Mouse (Mus musculus) c-Kit-negative CD71-positive TER-119-positive erythroid progenitor cells, embryonic 14.5 days (primary cell): ENCODE data around the gene Unc5cl.
A peak's percentile ranks its signal among the peaks of the same experiment; 100 is the strongest.

Experiments used
- DNase-seq: peaks from one replicate; pipeline ENCODE4 v3.0.0-alpha.2; 2013; ENCODE audit warnings: low read depth, low spot score

The Unc5cl gene

DNA sequence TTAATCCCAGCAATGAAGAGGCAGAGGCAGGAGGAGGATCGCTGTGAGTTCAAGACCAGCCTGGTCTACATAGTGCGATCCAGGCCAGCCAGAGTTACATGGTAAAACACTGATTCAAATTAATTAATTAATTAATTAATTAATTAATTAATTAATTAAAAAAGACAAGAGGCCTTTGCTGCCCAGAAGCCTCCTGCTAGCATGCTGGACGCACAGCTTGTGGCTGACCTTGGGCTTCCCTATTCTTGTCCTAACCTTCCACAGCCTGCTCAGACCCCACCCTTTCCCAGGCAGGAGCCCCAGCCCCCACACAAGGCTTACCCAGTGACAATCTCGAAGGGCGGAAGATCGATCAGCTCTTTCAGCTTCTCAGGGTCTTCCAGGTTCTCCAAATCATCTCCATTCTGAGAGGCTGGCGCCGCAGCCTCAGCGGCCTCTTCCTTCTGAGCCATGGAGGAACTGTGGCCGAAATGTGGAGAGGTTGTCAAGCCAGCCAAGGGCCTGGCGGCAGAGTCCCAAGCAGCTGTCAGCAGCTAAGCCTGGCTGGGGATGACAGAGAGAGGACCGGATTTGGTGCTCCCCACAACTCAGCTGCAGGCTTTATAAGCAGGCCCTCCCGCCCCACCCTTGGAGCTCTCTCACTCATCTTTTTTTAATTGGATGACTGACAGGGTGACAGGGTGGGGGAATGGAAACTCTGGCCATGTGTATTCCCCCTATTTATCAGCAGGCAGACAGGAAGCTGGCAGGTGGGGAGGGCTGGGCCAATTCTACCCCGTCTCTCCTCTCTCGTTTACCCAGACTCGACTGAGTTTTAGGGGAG is 22.3 kb upstream of the Unc5cl start, which contains the start of gene Apobec2:
Apobec2 (minus strand) TSS at position 773 of the 823 bp plus-strand sequence.
- no peak for DNase-seq

DNA sequence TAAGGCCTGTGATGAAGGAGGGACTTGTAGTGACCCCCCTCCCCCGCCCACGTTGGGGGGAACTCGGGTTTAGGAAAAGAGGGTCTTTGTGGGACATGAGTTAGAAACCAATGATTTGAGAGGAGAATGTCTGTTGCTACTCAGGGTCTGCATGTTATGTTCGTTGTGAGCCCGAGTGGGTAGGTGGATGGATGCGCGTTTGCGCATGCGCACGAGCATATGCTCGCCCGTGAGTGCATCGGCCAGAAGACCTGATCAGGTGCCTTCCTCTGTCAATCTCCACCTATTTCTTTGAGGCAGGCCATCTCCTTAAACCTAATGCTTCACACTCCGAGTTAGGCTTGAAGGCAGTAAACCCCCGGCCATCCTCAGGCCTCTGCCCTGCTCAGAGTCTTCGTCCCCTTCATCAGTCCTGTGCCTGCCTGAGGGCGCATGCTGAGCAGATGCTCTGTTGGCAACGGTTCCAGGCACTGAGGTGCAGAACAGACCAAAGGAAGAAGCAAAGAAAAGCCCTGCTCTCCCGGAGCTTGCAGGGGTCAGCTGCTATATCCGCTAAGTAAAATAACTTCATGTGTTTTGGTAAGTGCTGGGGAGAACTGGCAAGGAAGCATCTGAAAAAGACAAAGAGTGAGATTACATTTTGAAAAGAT is 21.6 kb upstream of the Unc5cl start:
- no peak for DNase-seq

- no peak for DNase-seq
These were observed 20.9 kb upstream of the Unc5cl start for GRCm38 (mm10) chr17:48433689-48434330.

DNA sequence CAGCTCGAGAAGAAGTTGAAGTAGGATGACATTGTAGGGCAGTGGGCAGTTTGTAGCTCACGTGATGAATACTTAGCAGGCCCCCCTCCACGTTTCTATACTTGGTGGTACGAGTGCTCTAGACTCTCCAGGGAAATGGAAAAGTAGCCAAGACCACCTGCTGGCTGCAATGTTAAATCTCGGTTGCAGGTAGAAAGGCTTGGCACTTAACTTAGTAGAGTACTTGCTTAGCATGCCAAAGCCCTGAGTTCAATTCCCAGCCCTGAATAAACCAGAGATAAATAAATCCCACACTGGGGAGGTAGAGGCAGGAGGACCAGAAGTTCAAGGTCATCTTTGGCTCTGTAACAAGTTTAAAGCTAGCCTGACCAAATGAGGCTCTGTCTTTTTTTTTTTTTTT is 20.2 kb upstream of the Unc5cl start:
- no peak for DNase-seq

DNA sequence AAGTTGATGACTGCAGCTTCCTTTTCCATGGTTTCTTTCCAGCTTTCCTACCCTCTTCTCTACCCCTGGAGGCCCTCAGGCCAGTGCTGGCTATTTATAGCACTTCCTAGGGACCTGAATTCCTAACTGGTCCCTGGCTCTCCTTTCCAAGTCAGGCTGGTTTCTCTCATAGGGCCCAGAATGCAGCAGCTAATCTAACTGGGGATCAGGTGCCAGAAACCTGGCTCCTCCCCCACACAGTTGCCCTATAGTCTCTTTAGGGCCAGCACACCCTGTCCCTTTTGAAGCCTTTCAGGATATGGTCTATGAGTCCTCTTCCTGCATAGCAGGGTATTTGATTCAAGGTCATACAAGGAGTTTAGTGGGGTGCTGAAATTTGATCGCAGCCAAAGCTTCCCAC is 18.2 kb upstream of the Unc5cl start:
- DNase-seq: no peak

DNA sequence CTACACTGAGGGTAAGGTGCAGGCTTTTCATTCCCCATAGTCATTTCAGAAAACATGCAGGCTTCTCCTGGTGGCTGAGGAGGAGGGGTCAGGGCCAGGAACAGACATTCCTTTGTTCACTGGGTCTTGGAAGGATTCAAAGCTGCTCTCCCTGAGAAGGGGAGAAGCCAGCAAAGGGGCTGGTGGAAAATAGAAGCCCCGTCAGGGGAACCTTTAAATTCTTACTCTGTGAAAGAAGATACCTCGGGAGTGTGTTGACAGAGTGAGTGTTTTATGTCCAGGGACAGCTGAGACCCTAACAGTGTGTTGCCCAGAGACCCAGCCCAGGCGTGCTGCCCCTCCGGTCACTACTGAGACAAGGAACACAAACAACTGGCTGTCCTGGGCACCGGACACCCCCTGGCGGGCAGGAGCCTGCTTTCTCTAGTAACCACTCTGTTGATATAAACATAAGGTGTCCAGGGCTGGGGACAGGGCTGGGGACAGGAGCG is 17.2 kb upstream of the Unc5cl start:
- no peak for DNase-seq

- DNase-seq: no peak
These were observed 11.8 kb upstream of the Unc5cl start for GRCm38 (mm10) chr17:48442745-48443457.

GRCm38 (mm10) chr17:48443542-48444145 is 11.1 kb upstream of the Unc5cl start:
- DNase-seq: no peak

DNA sequence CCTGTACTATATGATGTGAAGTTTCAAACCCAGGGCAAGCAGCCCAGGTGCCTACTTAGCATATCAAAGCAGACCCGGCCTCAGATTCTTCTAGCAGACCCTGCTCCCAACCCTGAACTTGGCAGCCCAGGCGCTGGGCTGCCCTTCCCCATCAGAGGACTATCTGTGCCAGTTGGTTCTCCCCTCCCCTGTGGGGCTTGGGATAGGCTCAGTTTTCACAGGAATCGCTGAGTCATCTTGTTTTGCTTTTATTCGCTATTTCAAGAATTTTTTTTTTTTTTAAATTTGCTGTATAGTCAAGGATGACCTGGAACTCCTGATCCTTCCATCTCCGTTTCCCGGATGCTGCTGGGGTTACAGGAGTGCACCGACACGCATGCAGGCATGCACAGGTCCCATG is 7.0 kb upstream of the Unc5cl start:
- DNase-seq: peak; percentile 50

DNA sequence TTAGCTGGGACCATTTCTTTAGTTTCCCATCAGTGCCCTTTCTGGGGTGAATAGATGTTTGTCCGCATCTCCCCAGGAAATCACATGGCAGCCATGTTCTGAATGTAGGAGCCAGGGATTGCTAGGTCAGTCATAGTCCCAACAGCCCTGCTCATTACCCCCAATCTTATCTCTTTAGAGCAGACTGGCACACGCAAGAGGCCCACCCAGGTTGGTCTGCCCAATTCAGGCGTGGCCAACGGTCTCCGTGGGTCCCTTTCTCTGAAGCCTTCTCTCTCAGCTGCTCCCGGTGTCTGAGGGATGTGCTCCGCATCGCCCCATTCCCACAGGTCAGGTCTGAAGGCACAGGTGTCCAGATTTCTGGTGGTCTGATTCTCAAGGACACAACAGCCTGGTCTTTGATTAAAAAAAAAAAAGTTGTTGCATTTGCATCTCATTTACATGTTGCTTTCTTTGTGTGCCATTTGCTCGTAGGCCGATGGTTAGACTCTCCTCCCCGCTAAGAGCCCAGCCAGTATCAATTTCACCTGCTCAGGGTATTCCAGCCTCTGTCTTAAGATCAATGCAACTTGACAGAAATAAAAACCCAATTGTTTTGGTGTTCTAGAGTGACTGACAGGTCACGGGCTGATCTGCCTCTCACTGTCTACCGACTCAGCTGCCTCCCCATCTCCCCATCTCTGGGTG is 3.9 kb upstream of the Unc5cl start:
- peak; percentile 87 for DNase-seq

DNA sequence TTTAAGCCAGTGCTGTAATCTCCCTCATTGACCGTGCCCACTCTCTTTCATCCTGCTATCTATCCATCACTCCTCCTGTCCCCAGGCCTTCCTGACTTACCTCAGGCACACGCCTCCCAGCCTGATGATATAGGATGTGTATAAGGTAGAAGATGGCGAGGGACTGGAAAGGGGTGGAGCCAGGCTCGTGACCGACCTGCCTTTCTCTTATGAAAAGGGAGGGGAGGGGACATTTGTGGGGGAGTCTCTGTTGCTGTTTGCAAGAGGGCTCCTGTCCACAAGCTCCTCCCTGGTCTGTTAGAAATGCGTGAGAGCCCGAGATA is 3.4 kb upstream of the Unc5cl start, which contains the start of gene Tspo2:
Tspo2 (minus strand) TSS at position 170 of the 323 bp plus-strand sequence.
- DNase-seq: peak; percentile 80

GRCm38 (mm10) chr17:48451753-48452444 is 2.8 kb upstream of the Unc5cl start:
- DNase-seq: peak; percentile 47

GRCm38 (mm10) chr17:48453489-48453888 is 1.2 kb upstream of the Unc5cl start:
- no peak for DNase-seq

DNA sequence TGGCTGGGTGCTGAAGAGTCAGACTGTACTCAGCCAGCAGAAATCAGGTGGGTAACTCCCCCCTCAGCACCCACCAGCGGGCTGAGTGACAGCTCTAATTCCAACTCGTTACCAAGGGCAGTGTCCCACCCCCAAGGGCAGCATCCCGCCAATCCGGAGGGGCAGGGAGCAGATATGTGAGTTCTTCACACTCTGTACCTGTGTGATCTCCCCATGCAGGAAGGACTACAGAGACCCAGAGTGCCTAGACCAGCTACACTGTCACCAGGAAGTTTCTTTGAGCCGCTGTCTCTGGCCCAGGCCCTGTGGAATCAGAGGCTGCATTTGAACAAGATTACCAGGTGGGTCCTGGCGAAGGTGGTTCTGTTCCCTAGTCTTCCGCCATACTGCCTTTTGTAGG is 511 bp upstream of the Unc5cl start:
- DNase-seq: no peak

- DNase-seq: no peak
These were observed 1.3 kb downstream of the Unc5cl start for GRCm38 (mm10) chr17:48455955-48456354.

DNA sequence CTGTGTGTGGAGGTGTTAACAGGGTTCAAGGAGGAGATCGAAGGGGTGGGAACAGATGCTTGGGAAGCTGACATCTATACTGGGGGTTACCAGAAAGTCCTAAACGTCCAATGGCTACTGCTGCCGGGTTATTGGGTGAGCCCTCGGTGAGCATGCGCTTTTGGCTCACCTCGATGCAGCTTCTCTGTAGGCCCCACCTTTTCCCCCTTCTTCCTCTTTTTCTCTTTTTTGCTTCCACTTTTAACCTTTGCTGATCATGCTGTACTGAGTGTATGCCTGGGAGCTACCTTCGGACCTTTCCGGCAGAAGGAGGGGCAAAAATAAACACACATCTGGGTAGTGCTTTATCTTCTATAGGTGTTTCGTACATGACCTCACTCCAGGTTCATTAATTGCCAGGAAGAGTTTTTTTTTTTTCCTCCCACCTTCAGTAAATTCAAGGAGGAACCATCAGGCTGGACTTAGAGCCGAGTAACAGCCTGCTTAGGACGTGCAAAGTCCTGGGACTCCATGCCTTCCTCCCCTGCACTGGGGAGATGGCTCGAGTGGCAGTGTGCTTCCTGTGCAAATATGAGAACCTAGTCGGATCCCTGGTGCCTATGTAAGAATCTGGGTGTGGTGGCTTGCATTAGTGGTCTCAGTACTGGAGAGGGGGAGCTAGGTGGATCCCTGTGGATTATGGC is 3.4 kb downstream of the Unc5cl start:
- DNase-seq: no peak

GRCm38 (mm10) chr17:48462096-48462495 is 7.4 kb downstream of the Unc5cl start:
- no peak for DNase-seq

- no peak for DNase-seq
These were observed 8.7 kb downstream of the Unc5cl start for GRCm38 (mm10) chr17:48463391-48463790.

DNA sequence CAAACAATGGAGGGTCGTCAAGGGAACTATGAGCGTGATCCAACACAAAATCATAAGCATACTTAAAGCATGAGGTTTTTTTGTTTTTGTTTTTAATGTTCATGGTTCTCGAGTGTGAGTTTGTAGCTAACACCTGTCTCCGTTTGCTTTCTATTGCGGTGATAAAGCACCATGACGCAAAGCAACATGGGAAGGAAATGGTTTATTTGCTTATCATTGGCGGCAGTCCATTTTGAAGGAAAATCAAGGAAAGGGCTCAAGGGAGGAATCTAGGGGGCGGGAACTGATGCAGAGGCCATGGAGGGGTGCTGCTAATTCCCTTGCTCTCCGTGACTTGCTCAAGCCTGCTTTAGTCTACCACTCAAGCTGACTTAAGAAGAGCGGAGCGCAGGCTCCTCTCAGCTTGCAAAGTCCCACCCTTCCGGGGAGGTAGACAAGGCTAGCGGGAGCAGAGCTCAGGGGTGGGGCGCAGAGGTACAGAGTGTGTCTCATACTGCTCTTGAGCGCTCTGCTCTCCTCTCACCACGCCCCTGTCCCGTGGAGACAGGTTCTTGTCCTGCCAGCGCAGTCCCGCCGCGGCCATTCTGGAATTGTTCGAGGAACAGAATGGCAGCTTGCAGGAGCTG is 12.2 kb downstream of the Unc5cl start:
- DNase-seq: peak; percentile 44
